Mouse (Mus musculus) heart, embryonic 12.5 days (tissue): Measurements from ENCODE around the gene Lrrc32. TPM values are rescaled to one million over a fixed set of nuclear protein-coding genes. Genes with fewer than 3 reads are reported as not detected.

Experiments used
- ATAC-seq: fragments of 200-750 bp; cut with Nextera tagmentation; 2 replicates; pipeline ENCODE4 v1.8.0; 2017; ENCODE audit warnings: moderate TSS enrichment, moderate library complexity; ENCODE audit not compliant: insufficient number of reproducible peaks, low FRiP score
- H3K27ac ChIP-seq: fragments of 300-500 bp; sonication (generic); 2 replicates; pipeline ENCODE4 v1.5.1; 2016; ENCODE audit warnings: mild to moderate bottlenecking, moderate library complexity; ENCODE audit not compliant: poor library complexity, severe bottlenecking
- H3K27me3 ChIP-seq: fragments of 300-500 bp; sonication (generic); replicated peaks from 2 replicates; pipeline ENCODE4 v1.6.1; 2016; ENCODE audit warnings: mild to moderate bottlenecking, moderate library complexity
- H3K36me3 ChIP-seq: fragments of 300-500 bp; sonication (generic); 2 replicates; pipeline ENCODE4 v1.6.1; 2016; ENCODE audit warnings: mild to moderate bottlenecking, moderate library complexity
- H3K4me1 ChIP-seq: fragments of 300-500 bp; sonication (generic); replicated peaks from 2 replicates; pipeline ENCODE4 v1.6.1; 2016; ENCODE audit warnings: mild to moderate bottlenecking
- H3K4me2 ChIP-seq: fragments of 300-500 bp; sonication (generic); 2 replicates; pipeline ENCODE4 v1.6.1; 2016; ENCODE audit warnings: mild to moderate bottlenecking, moderate library complexity
- H3K4me3 ChIP-seq: fragments of 300-500 bp; sonication (generic); 2 replicates; pipeline ENCODE4 v1.5.1; 2016; ENCODE audit warnings: mild to moderate bottlenecking
- H3K9ac ChIP-seq: fragments of 300-500 bp; sonication (generic); 2 replicates; pipeline ENCODE4 v1.6.1; 2016; ENCODE audit warnings: mild to moderate bottlenecking, moderate library complexity
- H3K9me3 ChIP-seq: fragments of 300-500 bp; sonication (generic); replicated peaks from 2 replicates; pipeline ENCODE4 v1.6.1; 2016; ENCODE audit warnings: mild to moderate bottlenecking, moderate library complexity
- WGBS: fragments of 180-500 bp; shearing (Covaris S2); methylation state at CpG from one replicate; pipeline ENCODE4 v1.1.7; 2016; 5-methylcytosine and 5-hydroxymethylcytosine counted together
- polyA plus RNA-seq: library from polyadenylated mRNA; unstranded; fragments of >200 nt; fragmentation: Nextera tagmentation; extraction: Ambion mirVana; gene quantifications from 2 replicates; pipeline ENCODE4 v1.2.1, GENCODE M21; 2016

Gene Lrrc32
- polyA plus RNA-seq, 1 experiment from 2014 or later: 7.5 TPM

DNA sequence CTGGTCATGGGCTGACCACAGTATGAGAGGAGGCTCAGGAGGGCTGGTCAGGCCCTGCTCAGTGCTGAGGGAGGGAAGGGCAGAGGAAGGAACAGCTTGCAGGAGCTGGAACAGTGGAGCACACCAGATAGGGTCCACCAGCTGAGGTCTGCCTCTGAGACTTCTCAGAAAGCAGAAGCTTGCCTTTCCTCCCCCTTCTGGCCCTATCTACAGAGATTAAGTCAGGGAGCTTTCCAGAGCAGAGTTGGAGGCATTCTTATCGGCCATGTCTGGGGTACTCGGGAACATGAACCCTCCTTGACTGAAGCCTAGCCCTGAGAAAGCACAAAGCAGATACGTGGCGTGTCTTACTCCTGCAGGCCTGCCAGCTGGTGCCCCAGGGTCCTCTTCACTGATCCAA lies 46.8 kb downstream of the Lrrc32 start:
- Histone ChIP-seq H3K9ac (no peak overlapping the region), H3K36me3 (no peaks in the 10 kb centered on the region), H3K4me3 (no peak overlapping the region), H3K4me2 (no peak overlapping the region), H3K27ac (peak overlapping the region; percentile 39), H3K9me3 (no peaks in the 10 kb centered on the region), H3K4me1 (peaks cover 45% of the 10 kb centered on the region), H3K27me3 (no peaks in the 10 kb centered on the region)
- 29% methylated on average over 4 of the region's 4 CpGs for WGBS
- ATAC-seq: peak; percentile 64

DNA sequence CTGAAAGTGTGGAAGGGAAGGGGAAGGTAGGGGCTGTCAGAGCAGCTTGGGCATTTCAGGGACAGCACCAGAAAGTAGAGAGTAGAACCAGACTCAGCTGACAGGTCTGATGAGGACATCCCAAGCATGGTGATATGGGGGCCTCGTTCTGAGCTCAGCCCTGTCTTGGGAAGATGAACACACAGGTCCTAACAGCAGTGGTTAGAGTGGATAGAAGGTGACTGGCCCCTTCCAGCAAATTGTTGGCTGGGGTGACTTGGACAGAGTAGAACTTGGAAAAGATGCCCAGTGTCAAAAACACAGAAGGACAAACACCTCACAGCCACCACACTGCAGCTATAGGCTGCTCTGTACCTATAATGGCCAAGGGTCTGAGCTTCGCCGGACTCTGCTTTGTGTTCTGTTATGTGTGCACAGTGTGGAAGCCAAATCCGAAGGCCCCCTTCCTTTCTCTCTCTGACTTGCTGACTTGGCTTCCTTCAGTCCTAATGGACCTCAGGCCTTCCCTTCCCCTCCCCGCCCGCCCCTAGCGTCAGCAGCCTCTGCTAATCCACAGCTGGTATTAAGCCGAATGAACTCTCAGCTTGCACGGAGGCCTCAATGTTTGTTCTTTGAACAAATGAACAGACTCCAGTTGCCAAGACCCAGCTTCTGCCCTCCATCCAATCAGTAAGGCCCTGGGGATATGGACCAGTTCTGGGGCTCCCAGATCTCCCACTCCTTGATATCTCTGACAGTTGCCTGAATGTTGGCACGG lies 48.3 kb downstream of the Lrrc32 start:
- H3K4me2 ChIP-seq: no peak overlapping the region
- no peak overlapping the region for H3K4me3 ChIP-seq
- 44% methylated on average over 10 of the region's 10 CpGs for WGBS
- no peak for ATAC-seq
- no peak overlapping the region for H3K9ac ChIP-seq
- no peaks in the 10 kb centered on the region for H3K36me3 ChIP-seq
- H3K4me1 ChIP-seq: peaks cover 45% of the 10 kb centered on the region
- H3K27ac ChIP-seq: peak overlapping the region; percentile 53; the same call in 1 of the 2 replicates
- no peaks in the 10 kb centered on the region for H3K9me3 ChIP-seq
- no peaks in the 10 kb centered on the region for H3K27me3 ChIP-seq

DNA sequence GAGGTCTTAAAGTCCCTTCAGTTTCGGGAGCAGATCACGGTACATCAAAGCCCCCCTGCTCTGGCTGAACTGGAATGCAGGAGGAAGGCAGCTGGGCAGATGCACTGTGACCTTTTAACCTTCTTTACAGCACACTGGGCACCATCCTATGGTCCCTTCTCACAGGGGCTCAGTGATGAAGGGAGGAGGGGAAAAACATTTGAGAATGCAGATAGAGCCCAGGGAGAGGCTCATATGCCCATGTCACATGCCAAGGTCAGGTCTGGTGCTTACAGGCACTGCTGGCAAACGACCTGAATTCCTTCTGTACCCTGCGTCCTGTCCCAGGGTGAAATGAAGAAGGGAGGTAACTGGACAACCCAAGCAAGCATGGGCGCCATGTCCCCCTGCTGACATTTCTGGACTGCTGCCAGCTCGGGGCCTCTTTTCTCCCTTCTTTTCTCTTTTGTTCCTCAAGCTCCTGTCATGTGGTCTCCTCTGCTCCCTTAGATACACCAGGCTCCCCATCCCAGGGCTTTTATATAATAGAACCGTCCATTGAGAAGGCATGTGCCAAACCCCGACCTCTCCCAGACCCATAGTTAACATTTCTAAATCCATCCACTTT lies 49.0 kb downstream of the Lrrc32 start:
- Histone ChIP-seq H3K4me1 (peaks cover 50% of the 10 kb centered on the region), H3K9me3 (no peaks in the 10 kb centered on the region), H3K9ac (no peak overlapping the region), H3K4me2 (no peak overlapping the region), H3K36me3 (no peaks in the 10 kb centered on the region), H3K4me3 (no peak overlapping the region), H3K27ac (peak overlapping the region; percentile 53; the same call in 1 of the 2 replicates), H3K27me3 (no peaks in the 10 kb centered on the region)
- 45% methylated on average over 8 of the region's 8 CpGs for WGBS
- ATAC-seq: no peak

DNA sequence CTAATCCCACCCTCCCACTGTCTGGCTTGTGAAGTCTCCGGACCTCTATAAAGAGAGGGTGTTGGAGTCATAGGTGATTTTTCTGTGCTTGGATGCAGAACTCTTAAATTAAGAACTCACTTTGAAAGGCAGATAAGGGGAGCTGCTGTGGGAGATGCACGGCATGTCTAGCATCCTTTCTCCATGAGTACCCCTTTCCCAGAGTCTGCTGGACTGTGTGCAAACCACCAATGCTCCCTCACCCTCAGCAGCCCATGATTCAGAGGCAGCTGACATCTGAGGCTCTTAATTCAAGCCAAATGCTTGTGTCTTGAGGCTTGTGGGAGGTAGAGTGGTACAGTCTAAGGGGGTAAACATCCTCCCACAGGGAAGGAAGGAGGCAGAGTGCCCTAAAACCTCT lies 51.8 kb downstream of the Lrrc32 start:
- Histone ChIP-seq H3K4me1 (peaks cover 43% of the 10 kb centered on the region), H3K4me2 (no peak overlapping the region), H3K9ac (no peak overlapping the region), H3K27me3 (no peaks in the 10 kb centered on the region), H3K36me3 (no peaks in the 10 kb centered on the region), H3K4me3 (no peak overlapping the region), H3K27ac (no peak overlapping the region), H3K9me3 (no peaks in the 10 kb centered on the region)
- no peak for ATAC-seq
- WGBS: 59% methylated on average over 2 of the region's 2 CpGs

DNA sequence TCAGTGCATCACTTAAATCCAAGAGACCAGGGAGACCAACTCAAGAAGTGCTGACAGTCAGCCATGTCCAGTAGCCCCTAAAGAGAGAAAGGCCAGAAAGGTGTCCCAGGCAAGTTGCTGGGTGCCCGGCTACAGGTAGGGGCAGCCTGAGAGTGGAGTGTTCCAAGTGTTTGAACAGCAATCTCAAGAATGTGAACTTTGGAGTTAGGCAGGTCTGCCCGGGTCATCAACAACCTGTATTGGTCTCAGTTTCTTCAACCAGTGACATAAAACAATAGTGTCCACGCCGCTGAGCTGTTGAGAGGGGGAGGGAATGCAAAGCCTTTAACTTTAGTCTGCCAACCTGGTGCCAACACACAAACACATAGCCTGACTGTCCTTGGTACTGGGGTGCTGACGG lies 52.5 kb downstream of the Lrrc32 start:
- Histone ChIP-seq H3K4me2 (no peak overlapping the region), H3K36me3 (no peaks in the 10 kb centered on the region), H3K27me3 (no peaks in the 10 kb centered on the region), H3K4me3 (no peak overlapping the region), H3K9me3 (no peaks in the 10 kb centered on the region), H3K4me1 (peaks cover 36% of the 10 kb centered on the region), H3K27ac (no peak overlapping the region), H3K9ac (no peak overlapping the region)
- WGBS: 82% methylated on average over 5 of the region's 5 CpGs
- no peak for ATAC-seq

DNA sequence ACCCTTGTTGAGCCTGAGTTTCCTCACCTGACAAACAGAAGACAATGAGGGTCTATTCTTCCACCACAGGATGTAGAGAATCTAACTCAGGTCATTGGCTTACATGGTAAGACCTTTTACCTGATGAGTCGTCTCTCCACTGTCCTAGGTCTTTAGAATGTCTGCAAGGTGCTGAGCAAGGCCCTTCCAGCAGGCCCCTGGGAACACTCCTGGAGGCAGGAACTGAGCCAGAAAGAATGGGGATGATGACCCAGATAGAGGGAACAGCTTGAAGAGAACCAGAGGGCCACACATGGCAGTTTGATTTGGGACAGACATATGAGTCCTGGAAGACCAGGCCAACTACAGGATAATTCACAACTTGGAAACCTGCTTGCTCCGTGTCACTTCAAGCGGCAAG lies 53.2 kb downstream of the Lrrc32 start:
- no peaks in the 10 kb centered on the region for H3K9me3 ChIP-seq
- no peak overlapping the region for H3K4me3 ChIP-seq
- H3K27me3 ChIP-seq: no peaks in the 10 kb centered on the region
- H3K9ac ChIP-seq: no peak overlapping the region
- no peak for ATAC-seq
- peaks cover 30% of the 10 kb centered on the region for H3K4me1 ChIP-seq
- WGBS: 82% methylated on average over 3 of the region's 3 CpGs
- H3K4me2 ChIP-seq: no peak overlapping the region
- H3K27ac ChIP-seq: no peak overlapping the region
- H3K36me3 ChIP-seq: no peaks in the 10 kb centered on the region

DNA sequence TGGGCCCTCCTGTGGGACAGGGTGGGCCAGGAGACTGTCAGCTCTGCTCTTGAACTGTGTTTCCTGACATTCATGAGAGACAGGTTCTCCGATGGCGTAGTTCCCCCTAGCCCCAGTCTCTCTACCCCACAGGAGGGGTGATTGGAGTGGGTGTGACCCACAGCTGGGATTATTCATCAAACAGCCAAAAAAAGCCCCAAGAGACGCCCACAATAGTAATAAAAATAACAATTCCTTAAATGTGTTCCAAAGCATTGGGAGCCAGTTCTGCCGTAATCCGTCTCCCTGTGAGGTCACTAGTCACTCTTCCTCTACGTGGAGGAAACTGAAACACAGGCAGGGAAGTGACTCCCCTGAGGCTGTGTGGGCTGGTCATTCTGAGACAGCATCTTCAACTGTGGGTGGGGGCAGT lies 53.7 kb downstream of the Lrrc32 start:
- H3K4me3 ChIP-seq: no peak overlapping the region
- ATAC-seq: no peak
- no peaks in the 10 kb centered on the region for H3K27me3 ChIP-seq
- WGBS: 67% methylated on average over 6 of the region's 6 CpGs
- H3K4me2 ChIP-seq: no peak overlapping the region
- no peak overlapping the region for H3K9ac ChIP-seq
- H3K9me3 ChIP-seq: no peaks in the 10 kb centered on the region
- no peak overlapping the region for H3K27ac ChIP-seq
- no peaks in the 10 kb centered on the region for H3K36me3 ChIP-seq
- H3K4me1 ChIP-seq: peaks cover 25% of the 10 kb centered on the region

DNA sequence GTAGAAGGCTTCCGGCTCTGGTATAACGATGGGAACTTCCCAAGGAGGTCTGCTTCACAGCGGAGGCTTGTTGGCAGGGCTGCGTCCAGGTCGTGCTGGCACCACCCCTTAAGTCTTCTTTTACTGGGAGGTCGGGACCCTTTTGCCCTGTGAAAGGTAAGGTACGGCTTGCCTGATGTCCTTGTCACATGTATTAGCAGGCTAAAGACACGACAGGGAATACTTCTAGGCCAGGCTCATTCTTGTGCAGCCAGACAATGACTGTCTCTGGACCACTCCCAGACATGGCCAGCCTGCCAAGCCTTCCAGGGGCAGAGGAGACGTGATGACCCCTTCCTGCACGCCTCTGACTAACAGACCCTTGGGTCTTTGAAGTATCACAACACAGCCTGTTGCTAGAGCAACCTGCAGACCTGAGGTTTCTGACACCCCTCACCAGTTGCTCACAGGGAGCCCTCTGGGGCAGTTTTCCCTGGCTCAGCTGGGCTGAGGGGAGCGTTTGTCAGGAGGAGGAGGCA lies 54.8 kb downstream of the Lrrc32 start:
- WGBS: 51% methylated on average over 11 of the region's 11 CpGs
- Histone ChIP-seq H3K27me3 (no peaks in the 10 kb centered on the region), H3K9ac (no peak overlapping the region), H3K4me3 (no peak overlapping the region), H3K4me1 (peaks cover 25% of the 10 kb centered on the region), H3K36me3 (no peaks in the 10 kb centered on the region), H3K4me2 (no peak overlapping the region), H3K27ac (no peak overlapping the region), H3K9me3 (no peaks in the 10 kb centered on the region)
- ATAC-seq: peak; percentile 49; the same call in 1 of the 2 replicates

DNA sequence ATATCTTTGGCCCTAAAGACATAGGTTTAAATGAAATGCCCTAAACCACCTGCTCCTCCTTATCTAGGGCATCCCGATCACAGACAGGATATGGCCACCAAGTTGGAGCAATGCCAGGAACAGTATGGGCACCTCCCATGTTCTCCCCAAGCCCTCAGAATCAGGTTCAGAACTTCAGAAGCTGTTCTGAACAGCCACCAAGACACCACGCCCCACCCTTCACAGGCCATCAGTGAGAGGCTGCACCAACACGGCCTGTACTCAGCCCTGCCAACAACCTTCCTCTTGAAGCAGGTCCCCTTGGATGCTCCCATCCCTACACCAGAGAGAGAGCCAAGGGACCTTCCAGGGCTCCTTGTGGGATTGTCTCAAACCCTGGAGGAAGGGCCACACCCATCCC lies 55.5 kb downstream of the Lrrc32 start:
- H3K4me2 ChIP-seq: no peak overlapping the region
- no peaks in the 10 kb centered on the region for H3K9me3 ChIP-seq
- H3K4me1 ChIP-seq: peaks cover 28% of the 10 kb centered on the region
- H3K27ac ChIP-seq: no peak overlapping the region
- H3K9ac ChIP-seq: no peak overlapping the region
- no peak for ATAC-seq
- H3K36me3 ChIP-seq: no peaks in the 10 kb centered on the region
- H3K27me3 ChIP-seq: no peaks in the 10 kb centered on the region
- H3K4me3 ChIP-seq: no peak overlapping the region
- 66% methylated on average over 3 of the region's 3 CpGs for WGBS

DNA sequence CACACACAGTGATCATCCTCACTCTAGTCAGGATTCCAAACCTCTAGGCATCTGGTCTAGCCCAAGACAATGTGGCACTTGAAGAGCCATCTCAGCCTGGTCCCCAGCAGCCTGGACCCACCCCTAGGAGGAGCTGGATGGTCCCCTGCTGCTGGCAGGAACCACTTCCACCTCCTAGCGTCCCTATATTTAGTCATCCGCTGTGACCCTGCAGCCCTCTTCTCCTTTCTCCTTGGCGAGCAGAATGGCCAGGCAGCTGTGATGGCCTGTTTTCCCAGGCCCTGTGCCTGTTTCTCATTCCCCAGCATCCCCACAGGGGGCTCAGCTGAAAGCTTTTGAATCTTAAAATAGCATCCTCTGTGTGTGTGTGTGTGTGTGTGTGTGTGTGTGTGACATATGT lies 59.8 kb downstream of the Lrrc32 start:
- no peak for ATAC-seq

DNA sequence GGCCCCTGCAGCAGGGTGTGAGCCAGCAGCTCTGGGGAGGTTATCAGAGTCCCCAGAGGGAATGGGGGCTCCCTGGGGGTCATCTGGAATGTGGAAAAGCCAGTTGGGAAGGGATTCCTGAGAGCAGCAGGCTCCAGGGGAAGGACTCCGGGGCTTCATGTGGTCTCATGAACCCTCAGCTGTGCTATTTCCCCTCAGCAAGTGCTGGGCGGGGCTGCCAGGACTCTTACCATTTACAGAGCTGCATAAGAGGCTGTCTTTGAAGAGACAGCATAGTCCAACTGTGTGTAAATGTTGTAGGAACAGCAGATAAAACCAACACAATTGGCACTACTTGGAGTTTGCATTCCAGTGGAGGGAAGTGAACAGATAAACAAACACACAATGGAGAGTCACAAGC lies 61.5 kb downstream of the Lrrc32 start:
- Histone ChIP-seq H3K4me2 (no peak overlapping the region), H3K9ac (no peak overlapping the region), H3K4me3 (no peak overlapping the region), H3K27me3 (no peaks in the 10 kb centered on the region), H3K4me1 (peaks cover 27% of the 10 kb centered on the region), H3K36me3 (no peaks in the 10 kb centered on the region), H3K9me3 (no peaks in the 10 kb centered on the region), H3K27ac (0 out of 2 replicates have a peak overlapping the region, but pooled peaks have one; percentile 37)
- WGBS: 12% methylated on average over 2 of the region's 2 CpGs
- ATAC-seq: no peak; the same call in 1 of the 2 replicates

More for the DNA sequence above, 59.8 kb downstream of the Lrrc32 start:
- WGBS: 34% methylated on average over 3 of the region's 3 CpGs
- H3K9ac ChIP-seq: no peak overlapping the region
- no peaks in the 10 kb centered on the region for H3K36me3 ChIP-seq
- H3K4me3 ChIP-seq: no peak overlapping the region
- H3K4me1 ChIP-seq: peaks cover 38% of the 10 kb centered on the region
- H3K27ac ChIP-seq: peak overlapping the region; percentile 45
- no peaks in the 10 kb centered on the region for H3K9me3 ChIP-seq
- no peaks in the 10 kb centered on the region for H3K27me3 ChIP-seq
- H3K4me2 ChIP-seq: no peak overlapping the region
